Mouse (Mus musculus): ENCODE results near the gene Tubb2a.

- TF ChIP-seq POLR2A (IDR thresholded peaks at IDR 0.05; ENCODE audit: low read depth, low read length): no peak
- TF ChIP-seq CTCF (IDR thresholded peaks at IDR 0.05; ENCODE audit: borderline replicate concordance, insufficient read depth, low read length): no peak
These were observed 20.6 kb downstream of the Tubb2a start for GRCm38 (mm10) chr13:34057252-34057651.

Data from embryonic fibroblast, embryonic 13.5 days (primary cell).